Mouse (Mus musculus): ENCODE results near the gene Def8.

DNA sequence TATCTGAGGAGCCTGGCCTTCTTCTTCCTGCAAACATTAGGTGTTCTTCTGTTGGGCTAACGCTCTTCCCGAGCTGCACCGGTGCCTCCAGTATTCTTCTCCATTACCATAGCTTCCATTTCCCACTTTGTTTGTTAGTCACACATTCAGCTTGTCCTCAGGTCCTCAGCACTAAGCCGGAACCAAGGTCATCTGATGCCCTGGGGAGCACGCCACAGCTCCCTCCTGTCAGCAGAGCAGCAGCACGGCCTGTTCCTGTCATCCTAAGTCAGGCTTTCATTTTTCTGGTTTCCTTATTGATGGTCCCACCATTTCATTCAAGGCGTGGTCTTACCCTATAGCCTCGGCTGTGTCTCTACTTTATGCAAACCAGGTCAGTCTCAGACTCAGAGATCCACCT is 35.5 kb upstream of the Def8 start:
- no peak for TF ChIP-seq EP300 (IDR thresholded peaks at IDR 0.05; ENCODE audit: low read depth)
- TF ChIP-seq CTCF (IDR thresholded peaks at IDR 0.05; ENCODE audit: low read depth) = no peak
